In genomic region chr5:33203171-33203565, GRCm38 (mm10) we compare ENCODE assay signal across 8 mouse cellular contexts.
"Had no signal": no experiment of that assay in that cellular context is flagged by ENCODE, and none has a peak within 500 bp of the region (broad histone marks: within the 10 kb centered on the region; RNA-seq: fewer than 3 reads in every experiment).

No protein-coding gene starts in this region.

- H3K4me1 ChIP-seq: limb, embryonic 12.5 days; neural tube, embryonic 12.5 days; neural tube, embryonic 15.5 days had no signal

- H3K4me3 ChIP-seq: layer of hippocampus, adult 2 months; left cerebral cortex, adult 2 months; neural tube, embryonic 12.5 days; neural tube, embryonic 15.5 days had no signal

- H3K27ac ChIP-seq: kidney, postnatal 0 days; layer of hippocampus, adult 2 months; left cerebral cortex, adult 2 months; limb, embryonic 12.5 days; liver, embryonic 14.5 days; neural tube, embryonic 12.5 days; neural tube, embryonic 15.5 days had no signal

- H3K36me3 ChIP-seq: limb, embryonic 12.5 days; neural tube, embryonic 12.5 days; neural tube, embryonic 15.5 days had no signal

- H3K9me3 ChIP-seq: limb, embryonic 12.5 days; neural tube, embryonic 12.5 days; neural tube, embryonic 15.5 days had no signal

- H3K9ac ChIP-seq: limb, embryonic 12.5 days; liver, postnatal 0 days; neural tube, embryonic 12.5 days; neural tube, embryonic 15.5 days had no signal

- H3K27me3 ChIP-seq: limb, embryonic 12.5 days; neural tube, embryonic 12.5 days had no signal
